Mouse (Mus musculus): Measurements from ENCODE around the gene Ankrd39. TPM values are rescaled to one million over a fixed set of nuclear protein-coding genes. Genes with fewer than 3 reads are reported as not detected.

Gene Ankrd39
- polyA plus RNA-seq, 1 experiment from 2014 or later, result 26.7 TPM

DNA sequence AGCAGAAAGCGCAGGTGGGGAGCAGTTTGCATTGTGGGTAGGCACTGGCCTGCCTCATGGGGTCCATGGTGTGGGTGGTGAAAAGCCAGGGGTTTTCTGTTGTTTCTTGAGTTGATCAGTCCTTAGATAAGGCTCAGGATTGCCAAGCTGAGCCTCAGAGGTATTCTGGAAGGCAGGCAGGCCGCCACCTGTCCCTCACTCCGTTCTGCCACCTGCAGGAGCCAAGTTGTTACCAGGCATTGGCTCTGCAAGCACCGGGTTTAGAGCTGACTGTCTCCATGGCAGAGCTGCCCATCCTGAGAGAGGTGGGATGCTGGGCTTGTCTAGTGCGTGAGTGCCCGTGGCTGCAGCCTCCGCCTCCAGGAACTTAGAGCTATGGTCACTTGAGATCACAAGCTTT is 25.0 kb downstream of the Ankrd39 start:
- Histone ChIP-seq H3K36me3 (ENCODE audit: control insufficient read depth, insufficient read depth, low read length) (peaks cover 25% of the 10 kb centered on the region), H3K4me2 (ENCODE audit: low read depth, low read length) (no peak overlapping the region), H3K9me3 (replicated peaks; ENCODE audit: control insufficient read depth, low read length) (no peaks in the 10 kb centered on the region), H3K27ac (ENCODE audit: low read length) (no peak overlapping the region), H3K4me1 (ENCODE audit: control insufficient read depth, insufficient read depth, low read length) (peaks cover 5% of the 10 kb centered on the region; the same call in 1 of the 2 replicates), H3K27me3 (ENCODE audit: control insufficient read depth, insufficient read depth, low read length) (no peaks in the 10 kb centered on the region), H3K9ac (ENCODE audit: low read length) (no peak overlapping the region), H3K4me3 (replicated peaks; ENCODE audit: low read length) (no peak overlapping the region)
- ATAC-seq (ENCODE audit: insufficient read depth, low FRiP score), result no peak
- 89% methylated on average over 7 of the region's 7 CpGs for WGBS

- H3K4me1 ChIP-seq (ENCODE audit: control insufficient read depth, insufficient read depth, low read length), result peaks cover 11% of the 10 kb centered on the region
- H3K4me3 ChIP-seq (replicated peaks; ENCODE audit: low read length), result no peak overlapping the region
- no peaks in the 10 kb centered on the region for H3K27me3 ChIP-seq (ENCODE audit: control insufficient read depth, insufficient read depth, low read length)
- no peak overlapping the region for H3K9ac ChIP-seq (ENCODE audit: low read length)
- H3K27ac ChIP-seq (ENCODE audit: low read length), result no peak overlapping the region
- no peak overlapping the region for H3K4me2 ChIP-seq (ENCODE audit: low read depth, low read length)
- H3K9me3 ChIP-seq (replicated peaks; ENCODE audit: control insufficient read depth, low read length), result no peaks in the 10 kb centered on the region
- peaks cover 19% of the 10 kb centered on the region for H3K36me3 ChIP-seq (ENCODE audit: control insufficient read depth, insufficient read depth, low read length)
- WGBS, result 68% methylated on average over 11 of the region's 11 CpGs
- no peak for ATAC-seq (ENCODE audit: insufficient read depth, low FRiP score)
Measured at GRCm38 (mm10) chr1:36519626-36520025, 27.6 kb downstream of the Ankrd39 start.

DNA sequence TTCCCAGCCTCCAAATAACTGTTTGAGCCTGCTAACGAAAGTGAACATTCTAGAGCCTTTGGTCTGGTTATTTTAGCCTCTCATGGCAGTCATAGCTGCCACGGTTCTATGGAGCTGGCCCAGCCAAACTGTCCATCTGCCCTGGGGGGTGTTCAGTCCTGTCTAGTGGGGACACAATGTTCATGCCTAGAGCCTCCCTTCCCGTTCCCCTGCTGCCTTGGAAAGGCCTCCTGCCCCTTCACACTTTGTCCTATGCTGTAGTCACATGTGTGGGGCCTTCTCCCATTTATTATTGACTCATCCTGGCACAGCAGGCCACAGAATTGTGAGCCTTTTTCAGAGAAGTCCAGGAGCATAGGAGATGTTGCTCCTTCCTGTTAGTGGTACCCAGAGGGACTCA is 29.0 kb downstream of the Ankrd39 start:
- Histone ChIP-seq H3K4me2 (ENCODE audit: low read depth, low read length) (no peak overlapping the region), H3K9me3 (replicated peaks; ENCODE audit: control insufficient read depth, low read length) (no peaks in the 10 kb centered on the region), H3K9ac (ENCODE audit: low read length) (no peak overlapping the region), H3K4me3 (replicated peaks; ENCODE audit: low read length) (no peak overlapping the region), H3K27me3 (ENCODE audit: control insufficient read depth, insufficient read depth, low read length) (no peaks in the 10 kb centered on the region), H3K27ac (ENCODE audit: low read length) (no peak overlapping the region), H3K36me3 (ENCODE audit: control insufficient read depth, insufficient read depth, low read length) (peaks cover 19% of the 10 kb centered on the region), H3K4me1 (ENCODE audit: control insufficient read depth, insufficient read depth, low read length) (peaks cover 20% of the 10 kb centered on the region)
- 74% methylated on average over 3 of the region's 3 CpGs for WGBS
- ATAC-seq (ENCODE audit: insufficient read depth, low FRiP score), result no peak

GRCm38 (mm10) chr1:36513718-36514117 is 33.5 kb downstream of the Ankrd39 start:
- Histone ChIP-seq H3K9me3 (replicated peaks; ENCODE audit: control insufficient read depth, low read length) (no peaks in the 10 kb centered on the region), H3K36me3 (ENCODE audit: control insufficient read depth, insufficient read depth, low read length) (no peaks in the 10 kb centered on the region), H3K4me3 (replicated peaks; ENCODE audit: low read length) (peak overlapping the region; percentile 95), H3K4me1 (ENCODE audit: control insufficient read depth, insufficient read depth, low read length) (peaks cover 19% of the 10 kb centered on the region), H3K4me2 (ENCODE audit: low read depth, low read length) (peak overlapping the region; percentile 98), H3K27me3 (ENCODE audit: control insufficient read depth, insufficient read depth, low read length) (no peaks in the 10 kb centered on the region), H3K9ac (ENCODE audit: low read length) (no peak overlapping the region), H3K27ac (ENCODE audit: low read length) (no peak overlapping the region)
- WGBS, result 53% methylated on average over 2 of the region's 2 CpGs
- no peak for ATAC-seq (ENCODE audit: insufficient read depth, low FRiP score)

DNA sequence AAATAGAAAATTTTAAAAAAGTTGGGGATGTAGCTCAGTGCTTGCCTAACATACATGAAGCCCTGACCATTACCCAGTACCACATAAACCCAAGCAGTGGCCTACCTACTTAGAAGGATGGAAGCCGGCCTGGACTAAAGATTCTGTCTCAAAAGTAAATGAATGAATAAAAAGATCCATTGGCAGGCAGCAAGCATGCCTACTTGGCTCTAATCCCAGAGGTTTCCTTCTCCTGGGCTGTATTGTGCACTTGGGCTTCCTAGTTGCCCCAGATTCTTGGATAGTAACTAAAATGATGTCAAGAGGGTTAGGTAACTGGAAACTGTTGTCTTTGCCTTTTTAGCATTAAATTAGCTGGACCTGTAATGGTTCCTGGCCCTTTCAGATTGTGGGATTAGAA is 33.9 kb downstream of the Ankrd39 start:
- no peaks in the 10 kb centered on the region for H3K36me3 ChIP-seq (ENCODE audit: control insufficient read depth, insufficient read depth, low read length)
- H3K4me2 ChIP-seq (ENCODE audit: low read depth, low read length), result peak overlapping the region; percentile 98
- H3K9me3 ChIP-seq (replicated peaks; ENCODE audit: control insufficient read depth, low read length), result no peaks in the 10 kb centered on the region
- no peaks in the 10 kb centered on the region for H3K27me3 ChIP-seq (ENCODE audit: control insufficient read depth, insufficient read depth, low read length)
- WGBS, result 5% methylated on average over 1 of the region's 1 CpGs
- H3K4me1 ChIP-seq (ENCODE audit: control insufficient read depth, insufficient read depth, low read length), result peaks cover 19% of the 10 kb centered on the region
- H3K27ac ChIP-seq (ENCODE audit: low read length), result no peak overlapping the region
- peak overlapping the region; percentile 95 for H3K4me3 ChIP-seq (replicated peaks; ENCODE audit: low read length)
- peak overlapping the region; percentile 90 for H3K9ac ChIP-seq (ENCODE audit: low read length)
- no peak for ATAC-seq (ENCODE audit: insufficient read depth, low FRiP score)

- peak overlapping the region; percentile 95 for H3K4me3 ChIP-seq (replicated peaks; ENCODE audit: low read length)
- H3K27me3 ChIP-seq (ENCODE audit: control insufficient read depth, insufficient read depth, low read length), result no peaks in the 10 kb centered on the region
- no peaks in the 10 kb centered on the region for H3K36me3 ChIP-seq (ENCODE audit: control insufficient read depth, insufficient read depth, low read length)
- peaks cover 19% of the 10 kb centered on the region for H3K4me1 ChIP-seq (ENCODE audit: control insufficient read depth, insufficient read depth, low read length)
- peak overlapping the region; percentile 99; the same call in 1 of the 2 replicates for H3K27ac ChIP-seq (ENCODE audit: low read length)
- 2% methylated on average over 16 of the region's 16 CpGs for WGBS
- H3K4me2 ChIP-seq (ENCODE audit: low read depth, low read length), result peak overlapping the region; percentile 98
- H3K9ac ChIP-seq (ENCODE audit: low read length), result peak overlapping the region; percentile 90
- H3K9me3 ChIP-seq (replicated peaks; ENCODE audit: control insufficient read depth, low read length), result no peaks in the 10 kb centered on the region
- ATAC-seq (ENCODE audit: insufficient read depth, low FRiP score), result no peak
Measured at GRCm38 (mm10) chr1:36512966-36513280, 34.3 kb downstream of the Ankrd39 start.

GRCm38 (mm10) chr1:36512089-36512965 is 34.9 kb downstream of the Ankrd39 start:
- Histone ChIP-seq H3K4me3 (replicated peaks; ENCODE audit: low read length) (peak overlapping the region; percentile 95), H3K9ac (ENCODE audit: low read length) (peak overlapping the region; percentile 90), H3K4me2 (ENCODE audit: low read depth, low read length) (peak overlapping the region; percentile 98), H3K36me3 (ENCODE audit: control insufficient read depth, insufficient read depth, low read length) (no peaks in the 10 kb centered on the region; the same call in 1 of the 2 replicates), H3K9me3 (replicated peaks; ENCODE audit: control insufficient read depth, low read length) (no peaks in the 10 kb centered on the region), H3K27ac (ENCODE audit: low read length) (peak overlapping the region; percentile 99), H3K4me1 (ENCODE audit: control insufficient read depth, insufficient read depth, low read length) (peaks cover 19% of the 10 kb centered on the region), H3K27me3 (ENCODE audit: control insufficient read depth, insufficient read depth, low read length) (no peaks in the 10 kb centered on the region)
- peak; percentile 61 for ATAC-seq (ENCODE audit: insufficient read depth, low FRiP score)
- WGBS, result under 1% methylated on average over 101 of the region's 126 CpGs

DNA sequence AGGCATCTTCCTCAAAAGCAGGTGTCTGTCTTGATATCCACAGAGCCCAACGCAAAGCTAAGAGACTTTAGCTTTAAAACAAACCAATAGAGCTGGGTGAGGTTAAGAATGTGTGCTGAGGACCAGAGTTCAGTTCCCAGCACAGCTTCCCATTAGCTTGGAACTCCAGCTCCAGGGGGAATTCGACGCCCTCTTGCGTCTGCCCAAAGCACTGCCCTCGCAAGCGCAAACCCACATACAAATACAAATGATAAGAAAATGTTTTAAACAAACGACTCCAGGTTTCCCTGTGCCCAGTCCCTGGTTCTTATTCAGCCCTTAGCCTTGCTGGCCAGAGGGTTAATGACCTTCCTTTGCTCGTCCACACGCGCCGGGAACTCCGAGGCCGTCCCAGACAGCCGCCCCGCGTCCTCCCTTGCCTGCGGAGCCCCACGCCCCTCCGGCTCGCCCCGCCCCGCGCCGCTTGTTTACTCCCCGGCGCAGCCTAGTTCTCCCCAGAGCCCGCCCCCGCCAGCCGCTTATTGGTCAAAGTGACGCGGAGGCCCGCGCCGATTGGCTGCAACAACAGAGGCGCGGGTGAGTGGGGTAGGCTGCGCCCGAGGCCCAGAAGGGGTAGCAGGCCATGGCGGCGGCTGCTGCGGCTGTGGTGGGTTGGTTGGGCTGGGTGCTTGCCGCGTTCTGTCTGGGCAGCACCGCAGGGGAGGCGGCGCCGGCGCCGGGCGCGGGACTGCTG is 35.8 kb downstream of the Ankrd39 start, which contains the start of gene Cnnm3:
Cnnm3 (plus strand) TSS at position 579 of the 733 bp plus-strand sequence.
- peak; percentile 99 for ATAC-seq (ENCODE audit: insufficient read depth, low FRiP score)
- WGBS, result 1% methylated on average over 51 of the region's 51 CpGs
- H3K9ac ChIP-seq (ENCODE audit: low read length), result peak within 1 kb of the TSS; percentile 90
- H3K27me3 ChIP-seq (ENCODE audit: control insufficient read depth, insufficient read depth, low read length), result no peaks in the 10 kb centered on the region
- peak within 1 kb of the TSS; percentile 99 for H3K27ac ChIP-seq (ENCODE audit: low read length)
- H3K4me3 ChIP-seq (replicated peaks; ENCODE audit: low read length), result peak within 1 kb of the TSS; percentile 95
- H3K4me1 ChIP-seq (ENCODE audit: control insufficient read depth, insufficient read depth, low read length), result peaks cover 19% of the 10 kb centered on the region
- H3K36me3 ChIP-seq (ENCODE audit: control insufficient read depth, insufficient read depth, low read length), result no peaks in the 10 kb centered on the region; the same call in 1 of the 2 replicates
- peak within 1 kb of the TSS; percentile 98 for H3K4me2 ChIP-seq (ENCODE audit: low read depth, low read length)
- no peaks in the 10 kb centered on the region for H3K9me3 ChIP-seq (replicated peaks; ENCODE audit: control insufficient read depth, low read length)

DNA sequence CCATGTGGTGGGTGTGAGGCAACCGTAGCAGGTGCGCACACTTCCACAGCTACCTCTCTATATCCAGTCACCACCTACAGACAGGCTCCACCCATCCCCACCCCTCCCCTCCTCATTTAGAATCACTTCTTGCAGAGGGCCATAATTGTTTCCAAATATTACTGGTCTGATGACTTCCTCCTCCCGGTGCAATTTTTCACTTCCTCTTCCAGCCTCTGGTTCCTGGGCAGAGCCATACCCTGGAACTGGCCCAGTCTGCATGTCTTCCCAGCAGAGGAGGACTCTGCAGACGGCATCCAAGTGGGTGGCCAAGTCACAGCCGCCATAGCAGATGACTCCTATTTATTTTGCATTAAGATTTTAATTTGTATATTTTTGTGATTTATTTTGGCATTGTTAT is 39.0 kb downstream of the Ankrd39 start:
- 69% methylated on average over 5 of the region's 5 CpGs for WGBS
- Histone ChIP-seq H3K4me3 (replicated peaks; ENCODE audit: low read length) (no peak overlapping the region), H3K27me3 (ENCODE audit: control insufficient read depth, insufficient read depth, low read length) (no peaks in the 10 kb centered on the region), H3K4me1 (ENCODE audit: control insufficient read depth, insufficient read depth, low read length) (peaks cover 4% of the 10 kb centered on the region), H3K36me3 (ENCODE audit: control insufficient read depth, insufficient read depth, low read length) (no peaks in the 10 kb centered on the region; the same call in 1 of the 2 replicates), H3K9me3 (replicated peaks; ENCODE audit: control insufficient read depth, low read length) (no peaks in the 10 kb centered on the region), H3K27ac (ENCODE audit: low read length) (no peak overlapping the region), H3K4me2 (ENCODE audit: low read depth, low read length) (no peak overlapping the region), H3K9ac (ENCODE audit: low read length) (no peak overlapping the region)
- no peak for ATAC-seq (ENCODE audit: insufficient read depth, low FRiP score)
